Mouse (Mus musculus): ENCODE results near the gene Cnot1. TPM values are rescaled to one million over a fixed set of nuclear protein-coding genes. Genes with fewer than 3 reads are reported as not detected.

The Cnot1 gene
- polyA plus RNA-seq (2014; fragmentation: Nextera tagmentation; extraction: Ambion mirVana), result 123 and 131 TPM in 2 replicates

GRCm38 (mm10) chr8:95807331-95807843 lies at the start of gene Cnot1:
TSS of gene Cnot1 (minus strand) at chr8:95807464.
- Histone ChIP-seq H3K9me3 (ENCODE audit: low read depth, low read length) (no peaks in the 10 kb centered on the region), H3K27ac (ENCODE audit: low read depth) (peak within 1 kb of the TSS; percentile 87), H3K36me3 (ENCODE audit: insufficient read depth) (peaks cover 15% of the 10 kb centered on the region), H3K4me3 (ENCODE audit: low read depth, low read length) (peak within 1 kb of the TSS; percentile 100), H3K4me1 (ENCODE audit: insufficient read depth) (peaks cover 6% of the 10 kb centered on the region; the same call in 1 of the 2 replicates), H3K4me2 (peak within 1 kb of the TSS; percentile 93), H3K27me3 (ENCODE audit: insufficient read depth, low read length) (no peaks in the 10 kb centered on the region), H3K9ac (peak within 1 kb of the TSS; percentile 99)
- DNase-seq (peak; percentile 98), ATAC-seq (ENCODE audit: insufficient read depth) (peak; percentile 98)
- TF ChIP-seq CTCF (IDR thresholded peaks at IDR 0.05; ENCODE audit: low read depth), result no peak
- WGBS, result under 1% methylated on average over 44 of the region's 44 CpGs

DNA sequence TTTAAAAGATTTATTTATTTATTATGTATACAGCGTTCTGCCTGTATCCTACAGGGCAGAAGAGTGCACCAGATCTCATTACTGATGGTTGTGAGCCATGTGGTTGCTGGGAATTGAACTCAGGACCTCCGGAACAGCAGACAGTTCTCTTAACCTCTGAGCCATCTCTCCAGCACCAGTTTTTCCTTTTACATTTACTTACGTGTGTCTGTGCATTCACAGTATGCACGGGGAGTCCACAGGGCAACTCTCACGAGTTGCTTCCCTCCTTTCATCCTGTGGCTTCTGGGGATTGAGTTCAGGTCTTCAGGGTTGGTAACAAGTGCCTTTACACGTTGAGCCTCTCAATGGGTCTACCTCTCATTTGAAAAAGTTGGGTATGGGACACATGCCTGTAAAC lies 46.9 kb upstream of the Cnot1 start:
- no peak overlapping the region for H3K27ac ChIP-seq (ENCODE audit: low read depth)
- no peak overlapping the region for H3K9ac ChIP-seq
- no peak for TF ChIP-seq CTCF (IDR thresholded peaks at IDR 0.05; ENCODE audit: low read depth)
- ATAC-seq (ENCODE audit: insufficient read depth) (no peak), DNase-seq (no peak)
- H3K36me3 ChIP-seq (ENCODE audit: insufficient read depth), result no peaks in the 10 kb centered on the region
- 83% methylated on average over 6 of the region's 6 CpGs for WGBS
- no peak overlapping the region for H3K4me2 ChIP-seq
- H3K9me3 ChIP-seq (ENCODE audit: low read depth, low read length), result no peaks in the 10 kb centered on the region
- no peaks in the 10 kb centered on the region for H3K27me3 ChIP-seq (ENCODE audit: insufficient read depth, low read length)
- H3K4me1 ChIP-seq (ENCODE audit: insufficient read depth), result no peaks in the 10 kb centered on the region
- H3K4me3 ChIP-seq (ENCODE audit: low read depth, low read length), result no peak overlapping the region

- Histone ChIP-seq H3K4me3 (ENCODE audit: low read depth, low read length) (peak within 1 kb of the TSS; percentile 60), H3K27me3 (ENCODE audit: insufficient read depth, low read length) (no peaks in the 10 kb centered on the region), H3K9ac (peak within 1 kb of the TSS; percentile 62), H3K4me1 (ENCODE audit: insufficient read depth) (no peaks in the 10 kb centered on the region), H3K9me3 (ENCODE audit: low read depth, low read length) (no peaks in the 10 kb centered on the region), H3K27ac (ENCODE audit: low read depth) (peak within 1 kb of the TSS; percentile 13; the same call in 1 of the 2 replicates), H3K4me2 (peak within 1 kb of the TSS; percentile 74), H3K36me3 (ENCODE audit: insufficient read depth) (peaks cover under 1% of the 10 kb centered on the region)
- peak; percentile 98 for ATAC-seq (ENCODE audit: insufficient read depth)
- DNase-seq, result peak; percentile 88
- TF ChIP-seq CTCF (IDR thresholded peaks at IDR 0.05; ENCODE audit: low read depth), result no peak
- 13% methylated on average over 22 of the region's 22 CpGs for WGBS
Observed at GRCm38 (mm10) chr8:95853102-95853843, 46.0 kb upstream of the Cnot1 start, which contains the start of gene Slc38a7. TSS of gene Slc38a7 (minus strand) at chr8:95853539.

GRCm38 (mm10) chr8:95852290-95852689 lies 45.0 kb upstream of the Cnot1 start:
- H3K4me2 ChIP-seq, result peak overlapping the region; percentile 74
- H3K4me1 ChIP-seq (ENCODE audit: insufficient read depth), result no peaks in the 10 kb centered on the region
- H3K4me3 ChIP-seq (ENCODE audit: low read depth, low read length), result peak overlapping the region; percentile 60
- H3K36me3 ChIP-seq (ENCODE audit: insufficient read depth), result peaks cover 4% of the 10 kb centered on the region
- DNase-seq, result peak; percentile 47
- 61% methylated on average over 4 of the region's 4 CpGs for WGBS
- ATAC-seq (ENCODE audit: insufficient read depth), result 0 out of 2 replicates have a peak, but pooled peaks have one; percentile 11
- TF ChIP-seq CTCF (IDR thresholded peaks at IDR 0.05; ENCODE audit: low read depth), result no peak
- no peak overlapping the region for H3K9ac ChIP-seq
- H3K9me3 ChIP-seq (ENCODE audit: low read depth, low read length), result no peaks in the 10 kb centered on the region
- no peaks in the 10 kb centered on the region for H3K27me3 ChIP-seq (ENCODE audit: insufficient read depth, low read length)
- H3K27ac ChIP-seq (ENCODE audit: low read depth), result no peak overlapping the region

DNA sequence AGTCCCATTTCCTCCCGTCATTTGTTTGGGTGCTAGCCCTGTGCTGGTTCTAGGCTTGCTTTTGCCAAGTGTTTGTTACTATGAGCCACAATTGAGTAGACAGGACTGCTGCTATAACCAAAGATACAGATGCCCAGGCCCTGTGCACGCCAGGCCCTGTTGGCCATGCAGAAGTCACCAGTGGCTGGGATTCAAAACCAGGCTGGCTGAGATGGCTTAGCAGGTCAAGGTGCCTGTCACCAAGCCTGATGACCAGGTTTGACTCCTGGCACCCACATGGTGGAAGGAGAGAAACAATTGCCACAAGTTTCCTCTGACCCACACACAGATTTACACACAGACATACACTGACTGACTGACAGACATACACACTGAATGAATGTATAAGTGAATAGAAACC lies 43.1 kb upstream of the Cnot1 start:
- no peak for DNase-seq
- no peaks in the 10 kb centered on the region for H3K9me3 ChIP-seq (ENCODE audit: low read depth, low read length)
- 92% methylated on average over 2 of the region's 2 CpGs for WGBS

DNA sequence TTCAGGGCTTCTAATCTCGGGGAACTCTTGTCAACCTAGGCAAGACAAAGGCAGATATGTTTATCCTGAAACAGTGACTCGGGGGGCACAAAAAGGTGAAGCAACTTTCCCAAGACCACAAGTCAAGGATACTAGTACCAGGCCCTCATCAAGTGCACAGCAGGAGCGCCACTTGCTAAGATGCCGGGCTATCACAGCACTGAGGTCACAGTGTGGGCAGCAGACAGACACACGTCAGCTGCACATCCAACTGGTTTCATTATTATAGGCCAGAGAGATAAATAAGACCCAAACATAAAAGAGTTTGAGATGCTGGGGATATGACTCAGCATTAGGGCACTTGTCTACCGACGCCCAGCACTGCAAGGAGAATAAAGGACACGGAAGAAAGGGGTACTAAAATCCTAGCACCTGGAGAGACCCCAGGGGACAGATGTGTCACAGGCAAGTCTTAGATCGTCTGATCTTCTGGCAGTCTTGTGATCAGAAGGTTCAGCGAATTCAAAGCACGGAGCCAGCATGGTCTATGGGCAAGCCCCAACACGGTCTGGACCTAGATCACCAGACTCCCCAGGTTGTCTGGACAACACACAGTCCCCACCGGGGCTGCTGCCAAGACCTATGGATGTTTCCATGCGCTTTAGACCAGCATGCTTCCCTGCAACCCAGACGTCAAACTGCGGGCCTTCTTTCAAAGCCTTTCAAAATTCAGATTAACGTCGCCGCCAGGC lies 41.6 kb upstream of the Cnot1 start:
- no peak overlapping the region for H3K27ac ChIP-seq (ENCODE audit: low read depth)
- H3K4me1 ChIP-seq (ENCODE audit: insufficient read depth), result no peaks in the 10 kb centered on the region
- ATAC-seq (ENCODE audit: insufficient read depth), result no peak
- H3K9me3 ChIP-seq (ENCODE audit: low read depth, low read length), result no peaks in the 10 kb centered on the region
- 89% methylated on average over 19 of the region's 19 CpGs for WGBS
- H3K36me3 ChIP-seq (ENCODE audit: insufficient read depth), result peaks cover 4% of the 10 kb centered on the region
- no peak overlapping the region for H3K4me3 ChIP-seq (ENCODE audit: low read depth, low read length)
- H3K27me3 ChIP-seq (ENCODE audit: insufficient read depth, low read length), result no peaks in the 10 kb centered on the region
- DNase-seq, result no peak
- no peak overlapping the region for H3K9ac ChIP-seq
- H3K4me2 ChIP-seq, result no peak overlapping the region
- TF ChIP-seq CTCF (IDR thresholded peaks at IDR 0.05; ENCODE audit: low read depth), result no peak

More for the DNA sequence above, 43.1 kb upstream of the Cnot1 start:
- no peaks in the 10 kb centered on the region for H3K4me1 ChIP-seq (ENCODE audit: insufficient read depth)
- no peak overlapping the region for H3K27ac ChIP-seq (ENCODE audit: low read depth)
- H3K36me3 ChIP-seq (ENCODE audit: insufficient read depth), result peaks cover 4% of the 10 kb centered on the region
- H3K9ac ChIP-seq, result no peak overlapping the region
- no peak for ATAC-seq (ENCODE audit: insufficient read depth)
- H3K4me3 ChIP-seq (ENCODE audit: low read depth, low read length), result no peak overlapping the region
- TF ChIP-seq CTCF (IDR thresholded peaks at IDR 0.05; ENCODE audit: low read depth), result no peak
- no peaks in the 10 kb centered on the region for H3K27me3 ChIP-seq (ENCODE audit: insufficient read depth, low read length)
- no peak overlapping the region for H3K4me2 ChIP-seq

DNA sequence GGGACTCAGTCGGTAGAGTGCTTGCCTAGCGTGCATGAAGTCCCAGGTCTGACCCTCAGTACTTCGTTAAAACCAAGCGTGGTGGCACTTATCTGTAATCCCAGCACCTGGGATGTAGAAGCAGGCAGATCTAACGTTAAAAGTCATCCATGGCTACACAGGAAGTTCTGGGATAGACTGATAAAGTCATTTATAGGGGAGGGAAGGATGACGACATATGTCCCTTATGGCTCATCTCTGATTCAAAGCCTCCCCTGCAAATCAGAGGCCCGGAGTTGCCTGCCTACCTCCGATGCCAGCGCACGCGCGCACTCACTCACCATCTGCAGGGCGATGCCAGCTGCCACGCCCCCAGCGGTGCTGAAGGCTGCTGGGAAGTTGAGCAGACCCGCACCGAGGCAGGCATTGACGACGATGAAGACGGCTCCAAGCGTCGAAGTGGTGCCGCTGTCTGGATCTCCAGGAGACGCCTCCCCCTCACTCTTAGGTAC lies 40.8 kb upstream of the Cnot1 start:
- no peaks in the 10 kb centered on the region for H3K27me3 ChIP-seq (ENCODE audit: insufficient read depth, low read length)
- H3K27ac ChIP-seq (ENCODE audit: low read depth), result no peak overlapping the region
- ATAC-seq (ENCODE audit: insufficient read depth), result no peak
- TF ChIP-seq CTCF (IDR thresholded peaks at IDR 0.05; ENCODE audit: low read depth), result no peak
- no peak overlapping the region for H3K4me3 ChIP-seq (ENCODE audit: low read depth, low read length)
- DNase-seq, result no peak
- no peak overlapping the region for H3K9ac ChIP-seq
- no peak overlapping the region for H3K4me2 ChIP-seq
- WGBS, result 77% methylated on average over 24 of the region's 24 CpGs
- H3K36me3 ChIP-seq (ENCODE audit: insufficient read depth), result peaks cover 5% of the 10 kb centered on the region
- H3K4me1 ChIP-seq (ENCODE audit: insufficient read depth), result no peaks in the 10 kb centered on the region
- H3K9me3 ChIP-seq (ENCODE audit: low read depth, low read length), result no peaks in the 10 kb centered on the region
